Mouse (Mus musculus) forebrain, embryonic 13.5 days (tissue): ENCODE measurements at regions not wholly inside any gene's neighbourhood (a gene's known extent, or its start where the extent isn't known, plus 50 kb on each side); places are given as distances from the start of the nearest gene placed in this dataset.

Source experiments
- ATAC-seq: fragments of 200-750 bp; cut with Nextera tagmentation; 2 replicates; pipeline ENCODE4 v1.8.0; 2017
- H3K27ac ChIP-seq: fragments of 300-500 bp; sonication (generic); 2 replicates; pipeline ENCODE4 v1.5.1; 2015; ENCODE audit warnings: inconsistent platforms, mild to moderate bottlenecking, moderate library complexity
- H3K27me3 ChIP-seq: fragments of 300-500 bp; sonication (generic); 2 replicates; pipeline ENCODE4 v1.6.1; 2015; ENCODE audit warnings: mild to moderate bottlenecking, inconsistent platforms
- H3K36me3 ChIP-seq: fragments of 300-500 bp; sonication (generic); 2 replicates; pipeline ENCODE4 v1.6.1; 2015; ENCODE audit warnings: mild to moderate bottlenecking, inconsistent platforms; ENCODE audit not compliant: poor library complexity, severe bottlenecking
- H3K4me1 ChIP-seq: fragments of 300-500 bp; sonication (generic); 2 replicates; pipeline ENCODE4 v1.6.1; 2015; ENCODE audit warnings: inconsistent platforms
- H3K4me2 ChIP-seq: fragments of 300-500 bp; sonication (generic); 2 replicates; pipeline ENCODE4 v1.6.1; 2015; ENCODE audit warnings: inconsistent platforms, mild to moderate bottlenecking, moderate library complexity
- H3K4me3 ChIP-seq: fragments of 300-500 bp; sonication (generic); 2 replicates; pipeline ENCODE4 v1.5.1; 2015; ENCODE audit warnings: mild to moderate bottlenecking, inconsistent platforms
- H3K9ac ChIP-seq: fragments of 300-500 bp; sonication (generic); 2 replicates; pipeline ENCODE4 v1.6.1; 2015; ENCODE audit warnings: mild to moderate bottlenecking, inconsistent platforms
- H3K9me3 ChIP-seq: fragments of 300-500 bp; sonication (generic); replicated peaks from 2 replicates; pipeline ENCODE4 v1.6.1; 2016; ENCODE audit warnings: inconsistent platforms
- WGBS: fragments of 180-500 bp; shearing (Covaris S2); methylation state at CpG from one replicate; pipeline ENCODE4 v1.1.7; 2015; 5-methylcytosine and 5-hydroxymethylcytosine counted together

DNA sequence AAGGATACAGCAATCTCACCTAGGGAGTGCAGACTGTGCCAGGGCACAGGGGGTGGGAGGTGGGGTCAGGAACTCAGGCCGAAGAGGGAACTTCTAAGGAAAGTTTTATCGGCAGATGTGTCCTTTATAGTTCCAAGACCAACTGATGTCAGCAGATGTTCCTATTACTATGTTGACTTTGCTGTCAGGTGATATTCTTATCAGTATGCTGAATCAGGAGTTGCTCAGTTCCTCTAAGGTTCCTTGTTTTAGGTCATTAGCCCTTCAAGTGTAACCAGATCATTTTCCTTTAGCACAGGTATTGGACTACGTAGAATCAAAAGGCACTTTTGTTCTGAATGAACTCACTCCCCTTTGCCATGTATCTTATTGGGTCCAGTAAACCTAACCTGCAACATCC lies 101.6 kb upstream of the Ccser1 start:
- Histone ChIP-seq H3K9ac (no peak overlapping the region), H3K36me3 (no peaks in the 10 kb centered on the region), H3K9me3 (no peaks in the 10 kb centered on the region), H3K4me1 (peaks cover 8% of the 10 kb centered on the region), H3K4me3 (no peak overlapping the region), H3K27ac (no peak overlapping the region), H3K4me2 (no peak overlapping the region), H3K27me3 (no peaks in the 10 kb centered on the region)
- ATAC-seq: no peak
- 91% methylated on average over 3 of the region's 3 CpGs for WGBS

DNA sequence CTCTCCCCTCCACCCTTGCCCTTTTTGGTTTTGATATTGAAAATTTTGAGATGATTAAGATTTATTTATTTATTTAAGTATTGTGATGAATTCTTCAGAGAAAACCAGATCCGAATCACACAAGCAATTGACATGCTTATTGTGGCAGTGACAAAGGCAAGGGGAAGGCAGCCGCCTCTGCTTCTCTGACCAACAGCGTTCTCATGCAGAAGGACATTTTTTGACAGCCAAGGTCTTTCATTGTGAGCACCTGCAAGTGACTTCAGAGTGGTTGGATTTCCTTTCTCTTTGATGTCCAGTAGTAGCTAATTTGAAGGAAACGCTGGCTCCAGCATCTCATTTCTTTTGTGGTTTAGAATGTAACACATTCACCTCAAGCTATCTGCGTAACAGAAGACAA lies 99.5 kb upstream of the Ccser1 start:
- Histone ChIP-seq H3K4me2 (no peak overlapping the region), H3K9me3 (no peaks in the 10 kb centered on the region), H3K9ac (no peak overlapping the region), H3K36me3 (no peaks in the 10 kb centered on the region), H3K4me3 (no peak overlapping the region), H3K27ac (no peak overlapping the region), H3K27me3 (no peaks in the 10 kb centered on the region), H3K4me1 (peaks cover 8% of the 10 kb centered on the region)
- WGBS: 30% methylated on average over 5 of the region's 5 CpGs
- ATAC-seq: no peak

DNA sequence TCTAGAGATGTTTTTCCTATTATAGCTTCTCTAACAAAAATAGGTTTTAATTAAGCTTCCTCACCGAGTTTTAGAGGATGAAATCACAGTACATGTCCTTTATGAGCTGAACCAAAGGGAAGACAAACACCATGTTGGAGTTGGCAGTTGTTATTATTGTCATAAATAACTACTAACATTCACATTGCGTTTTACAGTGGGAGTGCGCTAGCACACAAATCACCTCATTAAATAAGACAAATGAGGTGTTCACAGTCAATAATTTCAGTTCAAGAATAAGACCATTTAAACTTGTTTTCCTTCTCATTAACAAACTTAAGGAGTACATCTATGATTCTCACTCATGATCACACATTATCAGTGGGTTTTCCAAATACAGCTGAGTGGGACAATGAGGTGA lies 96.8 kb upstream of the Ccser1 start:
- Histone ChIP-seq H3K27me3 (no peaks in the 10 kb centered on the region), H3K9ac (no peak overlapping the region), H3K4me1 (peaks cover 8% of the 10 kb centered on the region), H3K4me2 (no peak overlapping the region), H3K4me3 (no peak overlapping the region), H3K27ac (no peak overlapping the region), H3K36me3 (no peaks in the 10 kb centered on the region), H3K9me3 (no peaks in the 10 kb centered on the region)
- ATAC-seq: no peak
- WGBS: 69% methylated on average over 3 of the region's 3 CpGs

DNA sequence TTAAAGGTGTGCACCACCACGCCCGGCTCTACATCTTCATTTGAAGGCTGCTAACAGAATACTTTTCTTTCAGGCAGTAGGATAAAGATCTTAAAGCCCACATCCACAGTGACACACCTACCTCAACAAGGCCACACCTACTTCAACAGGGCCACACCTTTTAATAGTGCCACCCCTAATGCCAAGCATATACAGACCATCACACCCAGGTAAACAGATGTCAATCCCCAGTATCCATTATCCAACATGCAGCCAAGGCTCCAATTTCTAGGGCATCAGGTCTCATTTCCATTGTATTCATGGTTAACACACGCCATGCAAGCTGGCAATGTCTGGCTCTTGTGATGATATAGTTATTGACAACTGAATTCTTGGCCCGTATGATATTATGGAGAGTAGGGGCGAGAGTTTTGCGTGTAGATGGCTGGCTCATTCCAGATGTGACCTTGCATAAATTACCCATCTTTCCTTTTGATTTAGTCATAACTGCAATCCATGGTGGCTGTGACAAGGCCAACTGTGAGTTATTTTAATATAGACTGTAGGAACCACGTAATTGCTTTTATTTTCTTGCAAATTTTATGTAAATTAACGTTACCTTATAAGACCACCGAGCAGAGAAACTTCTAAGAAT lies 80.7 kb upstream of the Ccser1 start:
- Histone ChIP-seq H3K9ac (no peak overlapping the region), H3K4me3 (no peak overlapping the region), H3K27ac (peak overlapping the region; percentile 7; the same call in 1 of the 2 replicates), H3K9me3 (no peaks in the 10 kb centered on the region), H3K4me1 (peaks cover 20% of the 10 kb centered on the region), H3K4me2 (no peak overlapping the region), H3K27me3 (no peaks in the 10 kb centered on the region), H3K36me3 (no peaks in the 10 kb centered on the region)
- 43% methylated on average over 9 of the region's 9 CpGs for WGBS
- peak; percentile 70 for ATAC-seq

DNA sequence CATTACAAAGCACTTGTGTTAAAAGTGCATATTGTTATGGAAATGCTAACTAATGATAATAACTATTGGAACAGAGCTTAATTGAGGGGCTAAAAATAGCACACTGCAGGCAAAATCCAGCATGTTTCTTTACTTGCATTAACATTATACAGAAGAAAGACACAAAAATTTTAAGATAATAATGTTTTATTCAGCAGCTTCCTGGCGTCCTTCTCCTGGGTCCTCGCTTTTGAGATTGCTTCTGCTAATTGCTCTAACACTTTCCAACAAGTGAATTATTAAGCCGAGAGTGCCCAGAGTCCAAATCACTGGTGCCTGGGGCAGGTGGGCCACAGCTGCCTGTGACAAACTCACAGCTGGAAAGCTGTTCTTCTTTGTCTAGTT lies 80.2 kb upstream of the Ccser1 start:
- 3% methylated on average over 3 of the region's 3 CpGs for WGBS
- H3K9ac ChIP-seq: no peak overlapping the region
- no peaks in the 10 kb centered on the region for H3K9me3 ChIP-seq
- H3K36me3 ChIP-seq: no peaks in the 10 kb centered on the region
- no peak overlapping the region for H3K4me3 ChIP-seq
- no peak overlapping the region for H3K27ac ChIP-seq
- H3K4me1 ChIP-seq: peaks cover 20% of the 10 kb centered on the region
- no peak overlapping the region for H3K4me2 ChIP-seq
- peak; percentile 72 for ATAC-seq
- no peaks in the 10 kb centered on the region for H3K27me3 ChIP-seq

DNA sequence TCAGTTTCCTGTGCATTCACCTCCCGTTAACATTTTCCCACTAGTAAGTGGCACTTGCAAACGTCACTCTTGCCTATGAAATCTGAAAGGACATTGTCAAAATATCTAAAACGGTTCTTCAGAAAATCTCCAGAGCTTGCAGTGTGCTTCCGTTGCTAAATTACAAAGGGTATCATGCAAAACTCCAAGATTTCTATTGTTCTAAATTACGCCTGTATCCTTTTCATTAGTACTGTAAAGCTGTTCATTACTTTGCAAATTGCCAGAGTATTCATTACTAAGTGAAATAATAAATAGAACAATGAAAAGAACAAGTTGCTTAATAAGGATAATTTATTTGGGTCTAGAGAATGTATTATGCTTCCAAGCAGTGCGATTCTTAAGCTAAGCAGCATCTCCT lies 78.2 kb upstream of the Ccser1 start:
- H3K4me1 ChIP-seq: peaks cover 20% of the 10 kb centered on the region
- no peak overlapping the region for H3K4me2 ChIP-seq
- H3K9ac ChIP-seq: no peak overlapping the region
- H3K4me3 ChIP-seq: no peak overlapping the region
- H3K27me3 ChIP-seq: no peaks in the 10 kb centered on the region
- ATAC-seq: peak; percentile 55; the same call in 1 of the 2 replicates
- WGBS: 32% methylated on average over 6 of the region's 6 CpGs
- H3K36me3 ChIP-seq: no peaks in the 10 kb centered on the region
- H3K27ac ChIP-seq: no peak overlapping the region
- H3K9me3 ChIP-seq: no peaks in the 10 kb centered on the region

DNA sequence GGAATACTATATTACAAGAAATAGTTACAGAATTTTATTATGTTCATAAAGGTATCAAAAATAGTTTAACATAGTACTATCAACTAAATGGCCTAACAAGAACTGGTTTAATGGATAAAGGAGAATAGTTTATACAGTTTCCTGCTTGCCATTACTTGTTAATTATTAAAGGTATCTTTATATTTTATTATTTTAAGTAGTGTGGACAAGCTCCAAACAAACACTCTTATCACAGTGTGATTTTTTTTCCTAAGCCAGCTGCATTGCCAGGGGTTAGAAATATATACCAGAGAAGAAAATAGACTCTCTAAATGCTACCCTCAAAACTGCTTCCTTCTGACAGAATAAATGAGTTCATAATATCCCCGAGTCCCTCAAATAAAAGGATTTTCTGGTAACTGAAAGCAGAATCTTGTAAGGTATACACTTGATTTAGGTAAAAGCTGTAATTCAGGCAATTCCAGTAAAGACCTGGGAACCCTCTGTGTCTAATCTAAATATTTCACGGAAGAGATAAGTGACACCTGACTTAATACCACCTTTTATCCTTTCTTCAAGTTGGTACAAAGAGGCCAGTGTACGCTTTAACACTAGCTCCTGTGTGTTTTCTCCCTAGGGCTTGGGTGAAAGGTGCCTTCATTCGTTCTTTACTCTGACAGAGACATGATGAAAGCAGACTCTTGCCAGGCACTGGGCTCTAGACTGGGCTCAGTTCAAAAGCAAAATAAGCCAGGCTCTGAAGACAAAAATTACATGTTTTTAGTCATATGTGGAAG lies 76.5 kb upstream of the Ccser1 start:
- H3K27ac ChIP-seq: no peak overlapping the region
- H3K36me3 ChIP-seq: no peaks in the 10 kb centered on the region
- H3K9me3 ChIP-seq: no peaks in the 10 kb centered on the region
- peaks cover 20% of the 10 kb centered on the region for H3K4me1 ChIP-seq
- H3K27me3 ChIP-seq: no peaks in the 10 kb centered on the region
- no peak for ATAC-seq
- H3K4me3 ChIP-seq: no peak overlapping the region
- 53% methylated on average over 4 of the region's 4 CpGs for whole genome bisulfite sequencing
- no peak overlapping the region for H3K4me2 ChIP-seq
- H3K9ac ChIP-seq: no peak overlapping the region

DNA sequence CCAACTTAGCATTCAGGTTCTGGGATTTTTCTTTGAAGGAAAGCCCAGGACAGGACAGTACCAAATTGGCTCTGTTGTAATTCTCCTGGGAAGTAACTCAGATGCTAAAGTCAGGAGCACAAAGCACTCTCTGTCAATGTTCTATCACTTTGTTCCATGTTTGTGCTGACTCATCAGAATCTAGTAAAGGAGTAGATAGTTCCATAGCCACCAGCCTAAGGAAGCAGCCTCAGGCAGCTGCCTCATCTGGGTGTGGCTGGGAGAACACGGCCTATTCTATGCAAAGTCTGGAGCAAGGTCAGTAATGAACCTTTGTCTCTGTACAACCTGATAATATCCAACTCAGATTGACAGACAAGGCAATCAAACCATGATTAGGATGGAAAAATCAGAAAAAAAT lies 64.9 kb upstream of the Ccser1 start:
- Histone ChIP-seq H3K27ac (no peak overlapping the region), H3K9me3 (no peaks in the 10 kb centered on the region), H3K4me2 (no peak overlapping the region), H3K36me3 (no peaks in the 10 kb centered on the region), H3K4me3 (no peak overlapping the region), H3K27me3 (no peaks in the 10 kb centered on the region), H3K9ac (no peak overlapping the region), H3K4me1 (no peaks in the 10 kb centered on the region)
- 70% methylated on average over 1 of the region's 1 CpGs for WGBS
- no peak for ATAC-seq

DNA sequence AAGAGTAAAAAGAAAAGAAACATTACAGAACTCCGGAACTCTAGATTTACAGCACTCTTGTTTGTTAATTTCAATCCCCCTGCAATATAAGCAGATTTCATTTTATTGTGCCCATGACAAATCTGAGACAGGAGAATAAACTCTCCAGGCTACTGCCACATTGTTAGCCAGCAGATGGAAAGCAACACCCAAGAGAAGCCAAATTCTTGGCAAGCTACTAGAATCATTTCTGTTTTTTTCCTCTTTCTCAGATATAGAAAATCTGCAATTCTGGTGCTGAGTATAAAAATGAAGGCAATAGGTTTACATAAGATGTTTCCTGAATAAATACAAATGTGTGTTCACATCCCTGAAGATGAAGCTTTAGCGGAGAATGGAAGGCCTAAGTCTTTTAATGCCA lies 60.5 kb upstream of the Ccser1 start:
- H3K9me3 ChIP-seq: no peaks in the 10 kb centered on the region
- no peak for ATAC-seq
- H3K36me3 ChIP-seq: no peaks in the 10 kb centered on the region
- no peaks in the 10 kb centered on the region for H3K4me1 ChIP-seq
- no peak overlapping the region for H3K9ac ChIP-seq
- no peak overlapping the region for H3K4me2 ChIP-seq
- H3K27ac ChIP-seq: no peak overlapping the region
- no peak overlapping the region for H3K4me3 ChIP-seq
- 72% methylated on average over 2 of the region's 2 CpGs for WGBS
- H3K27me3 ChIP-seq: no peaks in the 10 kb centered on the region

DNA sequence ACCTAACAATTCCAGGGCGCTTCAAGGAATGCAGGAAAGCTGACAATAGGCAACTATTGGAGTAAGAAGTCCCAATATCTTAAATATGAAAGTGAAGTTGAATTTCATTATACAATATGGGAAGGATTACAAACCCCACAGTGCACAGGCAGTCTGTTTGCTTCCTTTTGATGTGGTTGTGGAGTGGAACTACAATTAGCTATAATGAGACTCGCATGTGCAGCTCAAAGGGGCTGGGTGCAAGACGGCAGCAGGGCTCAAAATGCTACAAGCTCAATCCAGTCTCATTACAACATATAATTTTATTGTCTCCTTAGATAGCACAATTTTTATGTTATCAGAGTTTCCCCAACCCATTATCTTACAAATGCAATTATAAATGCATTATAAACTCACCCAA lies 54.7 kb upstream of the Ccser1 start:
- no peak overlapping the region for H3K4me2 ChIP-seq
- H3K4me3 ChIP-seq: no peak overlapping the region
- H3K9me3 ChIP-seq: no peaks in the 10 kb centered on the region
- no peaks in the 10 kb centered on the region for H3K36me3 ChIP-seq
- no peak for ATAC-seq
- H3K9ac ChIP-seq: no peak overlapping the region
- WGBS: 65% methylated on average over 3 of the region's 3 CpGs
- H3K4me1 ChIP-seq: no peaks in the 10 kb centered on the region
- H3K27ac ChIP-seq: no peak overlapping the region
- H3K27me3 ChIP-seq: no peaks in the 10 kb centered on the region

DNA sequence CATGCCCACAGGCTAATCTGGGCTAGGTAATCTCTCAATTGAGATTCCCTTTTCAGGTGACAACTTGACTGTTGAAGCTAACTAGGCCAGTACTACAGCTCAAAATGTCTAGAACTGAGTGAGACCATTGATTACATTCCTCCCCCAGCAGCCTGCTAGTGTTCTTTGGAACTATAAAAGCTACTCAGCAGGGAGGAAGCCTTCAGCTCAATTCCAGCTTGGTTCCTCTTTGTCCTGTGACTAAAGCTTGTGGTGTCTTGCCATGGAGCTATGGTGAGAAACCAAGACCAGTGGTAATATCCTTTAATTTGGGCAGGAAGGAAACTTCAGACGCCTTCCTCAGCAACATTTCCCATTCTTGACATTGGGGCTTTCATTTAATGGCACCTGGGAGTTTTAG lies 52.9 kb upstream of the Ccser1 start:
- no peak overlapping the region for H3K27ac ChIP-seq
- no peak overlapping the region for H3K4me3 ChIP-seq
- no peak overlapping the region for H3K4me2 ChIP-seq
- H3K4me1 ChIP-seq: no peaks in the 10 kb centered on the region
- H3K36me3 ChIP-seq: no peaks in the 10 kb centered on the region
- 38% methylated on average over 1 of the region's 1 CpGs for WGBS
- H3K9ac ChIP-seq: no peak overlapping the region
- ATAC-seq: no peak
- no peaks in the 10 kb centered on the region for H3K27me3 ChIP-seq
- no peaks in the 10 kb centered on the region for H3K9me3 ChIP-seq

DNA sequence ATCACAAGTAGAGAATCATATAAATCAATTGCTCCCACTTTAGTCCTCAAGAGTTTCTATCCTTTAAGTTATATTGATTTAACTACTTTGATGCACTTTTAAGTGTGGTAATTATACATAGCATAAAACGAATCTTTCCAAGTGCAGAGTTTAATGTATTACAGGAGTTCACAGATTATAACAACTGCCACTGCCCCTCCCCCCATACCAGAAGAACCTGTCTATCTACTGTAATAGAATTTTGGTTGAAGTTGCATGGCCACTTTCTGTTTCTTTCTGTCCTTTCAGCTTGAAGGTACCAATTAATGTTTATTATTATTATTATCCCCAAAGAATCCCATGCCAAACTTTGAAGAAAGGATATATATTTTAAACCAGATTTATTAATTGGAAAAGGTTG lies 51.9 kb upstream of the Ccser1 start:
- H3K9ac ChIP-seq: no peak overlapping the region
- no peak overlapping the region for H3K4me3 ChIP-seq
- H3K27me3 ChIP-seq: no peaks in the 10 kb centered on the region
- 85% methylated on average over 1 of the region's 1 CpGs for WGBS
- no peak overlapping the region for H3K4me2 ChIP-seq
- no peak overlapping the region for H3K27ac ChIP-seq
- H3K4me1 ChIP-seq: no peaks in the 10 kb centered on the region
- no peak for ATAC-seq
- no peaks in the 10 kb centered on the region for H3K36me3 ChIP-seq
- H3K9me3 ChIP-seq: no peaks in the 10 kb centered on the region
